Mouse (Mus musculus) bone marrow macrophage, adult 2 months (primary cell): ENCODE measurements around the gene Dst.

Experiments used
- CTCF ChIP-seq: IDR thresholded peaks from 2 replicates; pipeline ENCODE4 v1.5.1; 2012; ENCODE audit warnings: low read depth, mild to moderate bottlenecking, low read length, moderate library complexity
- POLR2A ChIP-seq: IDR thresholded peaks from 2 replicates; pipeline ENCODE4 v1.6.1; 2012; ENCODE audit warnings: mild to moderate bottlenecking, low read depth, low read length, borderline replicate concordance

DNA sequence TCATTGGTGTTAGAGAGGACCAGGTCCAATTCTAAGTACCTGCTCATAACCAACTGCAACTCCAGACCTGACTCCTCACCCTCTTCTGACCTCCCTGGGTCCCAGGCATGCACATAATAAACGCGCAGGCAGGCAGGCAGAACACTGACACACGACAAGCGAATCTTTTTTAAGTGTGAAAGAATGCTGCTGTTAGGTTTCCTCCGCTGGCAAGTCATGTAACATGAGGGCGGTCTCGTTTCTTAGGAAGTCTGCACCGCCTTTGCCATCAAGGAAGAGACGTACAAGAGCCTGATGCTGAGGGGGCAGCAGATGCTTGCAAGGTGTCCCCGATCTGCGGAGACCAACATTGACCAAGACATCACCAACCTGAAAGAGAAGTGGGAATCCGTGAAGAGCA is 365.9 kb downstream of the Dst start:
- no peak for TF ChIP-seq POLR2A
- no peak for TF ChIP-seq CTCF
